Mouse (Mus musculus): ENCODE results near the gene Trim71.
"Not testable (repeated sequence)": the region's sequence is repeated elsewhere in the genome, so short reads cannot be mapped to it uniquely, and the experiment has no call there.

Gene Trim71

DNA sequence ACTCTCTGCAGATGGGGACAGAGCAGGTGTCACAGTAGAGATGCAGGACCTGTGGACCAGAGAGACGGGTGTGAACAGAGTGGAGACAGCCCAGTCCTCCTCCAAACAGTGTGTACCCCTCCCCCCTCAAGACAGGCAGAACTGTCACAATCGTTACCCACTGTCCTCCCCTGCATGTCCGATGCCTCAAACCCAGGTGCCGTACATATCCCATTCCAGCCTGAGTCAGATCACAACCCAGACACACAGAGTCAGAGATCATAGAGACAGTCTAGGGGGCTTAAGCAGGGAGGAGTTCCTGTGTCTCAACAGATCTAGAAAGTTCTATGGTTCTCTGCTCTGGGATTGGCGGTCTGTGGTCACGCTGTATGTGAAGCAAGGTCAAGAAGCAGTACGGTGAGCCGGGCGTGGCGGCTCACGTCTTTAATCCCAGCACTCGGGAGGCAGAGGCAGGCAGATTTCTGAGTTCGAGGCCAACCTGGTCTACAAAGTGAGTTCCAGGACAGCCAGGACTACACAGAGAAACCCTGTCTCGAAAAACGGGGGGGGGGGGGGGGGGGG is 39.0 kb downstream of the Trim71 start:
- DNase-seq, result no peak

DNA sequence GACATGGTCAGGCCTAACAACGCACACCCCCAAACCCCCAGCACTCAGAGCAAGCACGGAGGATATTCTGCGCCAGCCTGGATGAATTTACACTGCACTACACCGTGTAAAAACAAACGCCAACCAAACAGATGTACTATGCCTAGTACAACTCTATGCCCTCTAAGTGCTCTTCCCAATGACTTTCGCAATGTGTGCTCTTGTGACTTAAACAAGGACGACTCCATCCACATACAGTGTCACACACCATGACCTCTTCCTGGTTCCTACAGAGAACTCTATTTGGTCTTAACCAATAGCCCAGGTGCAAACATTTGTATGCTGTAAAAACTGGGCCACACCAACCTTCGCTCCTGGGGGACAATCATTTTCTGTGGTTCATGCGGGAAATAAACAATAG is 41.7 kb downstream of the Trim71 start:
- no peak for DNase-seq

- no peak for DNase-seq
These were observed 42.1 kb downstream of the Trim71 start for GRCm38 (mm10) chr9:114522041-114522440.

DNA sequence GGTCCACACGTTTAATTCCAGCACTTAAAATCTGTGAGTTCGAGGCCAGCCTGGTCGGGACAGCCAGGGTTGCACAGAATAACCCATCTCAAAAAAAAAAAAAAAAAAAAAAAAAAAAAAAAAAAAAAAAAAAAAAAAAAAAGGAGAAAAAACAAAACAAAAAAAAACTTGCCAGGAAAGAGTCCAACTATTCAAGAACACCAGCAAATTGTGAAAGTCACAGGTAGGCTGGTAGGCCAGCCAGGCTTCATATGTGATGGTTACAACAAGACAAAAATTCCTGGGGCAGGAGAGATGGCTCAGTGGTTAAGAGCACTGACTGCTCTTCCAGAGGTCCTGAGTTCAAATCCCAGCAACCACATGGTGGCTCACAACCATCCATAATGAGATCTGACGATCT is 43.6 kb downstream of the Trim71 start:
- DNase-seq, result not testable (repeated sequence)

DNA sequence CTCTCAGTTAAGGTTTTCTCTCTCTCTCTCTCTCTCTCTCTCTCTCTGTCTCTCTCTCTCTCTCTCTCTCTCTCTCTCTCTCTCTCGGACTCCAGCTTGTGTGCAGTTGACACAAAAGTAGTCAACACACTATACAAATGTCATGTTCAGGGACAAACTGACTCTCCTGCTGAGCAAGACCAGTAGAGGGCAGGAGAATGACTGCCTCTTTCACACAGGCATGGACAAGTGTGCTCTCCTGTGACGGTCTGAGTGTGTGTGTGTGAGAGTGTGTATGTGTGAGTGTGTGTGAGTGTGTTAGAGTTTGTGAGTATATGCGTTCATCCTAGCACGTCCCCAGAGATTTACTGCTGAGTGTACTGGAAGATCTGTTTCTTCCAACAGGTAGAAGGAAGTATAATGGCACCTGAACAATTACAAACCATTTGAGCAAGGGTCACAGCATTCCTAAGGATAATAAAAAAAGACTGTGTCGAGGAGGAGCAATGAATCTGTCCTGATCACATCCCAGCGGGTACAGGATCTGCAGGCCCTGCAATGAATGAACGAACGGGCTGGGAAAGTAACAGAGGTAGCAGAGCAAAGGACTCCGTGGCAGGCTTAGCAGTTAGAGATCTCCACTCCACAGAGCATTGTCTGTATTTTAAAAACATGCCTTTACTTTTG is 45.2 kb downstream of the Trim71 start:
- no peak for DNase-seq

DNA sequence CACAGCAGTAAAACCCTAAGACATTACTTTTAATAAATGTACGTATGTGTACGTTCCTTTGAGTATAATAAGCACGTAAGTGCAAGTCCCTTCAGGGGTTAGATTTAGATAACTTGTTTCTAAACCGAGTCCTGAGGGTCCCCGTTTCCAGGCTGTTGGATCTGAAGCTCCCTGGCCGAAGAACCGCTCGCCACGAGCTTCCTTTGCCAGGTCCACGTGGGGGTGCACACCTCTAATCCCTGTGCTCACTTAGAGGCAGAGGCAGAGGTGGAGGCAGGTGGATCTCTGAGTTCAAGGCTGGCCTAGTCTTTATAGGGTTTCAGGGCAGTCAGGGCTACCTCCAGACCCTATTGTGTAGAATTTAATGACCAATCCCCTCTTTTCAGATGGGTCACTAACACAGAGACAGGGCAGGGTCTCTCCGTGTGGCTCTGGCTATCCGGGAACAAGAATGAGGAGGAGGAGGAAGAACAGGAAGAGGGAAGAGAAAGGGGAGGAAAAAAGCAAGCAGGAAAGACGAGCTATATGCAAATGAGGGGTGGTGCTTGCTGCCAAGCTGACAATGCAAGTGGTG is 46.2 kb downstream of the Trim71 start:
- DNase-seq, result no peak

GRCm38 (mm10) chr9:114515364-114515763 is 48.8 kb downstream of the Trim71 start, which contains the start of gene C130032M10Rik:
C130032M10Rik (plus strand) TSS chr9:114515697.
- peak in 1 of 2 experiments; percentile 19 for DNase-seq

DNA sequence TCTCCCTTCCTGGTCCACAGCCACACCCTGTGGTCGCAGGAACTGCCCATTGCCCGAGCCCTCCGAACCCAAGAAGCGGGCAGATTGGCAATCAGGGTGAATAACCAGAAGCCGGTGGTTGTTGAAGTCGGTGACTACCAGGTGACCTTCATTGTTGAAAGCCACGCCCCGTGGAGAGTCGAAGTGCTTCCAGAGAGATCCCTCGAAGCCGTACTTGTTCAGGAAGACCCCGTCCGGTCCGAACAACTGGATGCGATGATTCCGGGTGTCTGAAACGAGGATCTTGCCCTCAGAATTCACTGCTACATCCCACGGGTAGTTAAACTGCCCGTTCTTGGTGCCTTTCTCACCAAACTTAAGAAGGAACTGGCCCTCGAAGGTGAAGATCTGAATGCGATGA is 51.3 kb downstream of the Trim71 start:
- no peak for DNase-seq

DNA sequence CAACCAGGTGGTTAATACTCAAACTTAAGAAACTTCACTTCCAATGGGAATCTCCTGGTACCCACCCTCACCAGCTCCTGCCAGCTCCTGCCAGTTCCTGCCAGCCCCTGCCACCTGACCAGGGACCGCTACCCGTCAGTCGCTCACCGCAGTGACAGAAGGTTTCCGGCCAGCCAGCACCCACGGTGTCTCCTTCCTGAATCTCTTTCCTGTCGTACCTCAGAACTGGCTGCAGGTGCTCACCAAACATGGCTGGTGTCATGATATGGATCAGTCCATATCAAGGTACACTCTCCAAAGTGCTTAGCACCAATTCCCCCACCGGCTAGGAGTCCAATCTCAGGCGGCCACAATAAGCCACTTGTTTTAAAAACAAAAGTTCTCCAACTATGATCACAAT is 54.4 kb downstream of the Trim71 start:
- DNase-seq, result no peak

DNA sequence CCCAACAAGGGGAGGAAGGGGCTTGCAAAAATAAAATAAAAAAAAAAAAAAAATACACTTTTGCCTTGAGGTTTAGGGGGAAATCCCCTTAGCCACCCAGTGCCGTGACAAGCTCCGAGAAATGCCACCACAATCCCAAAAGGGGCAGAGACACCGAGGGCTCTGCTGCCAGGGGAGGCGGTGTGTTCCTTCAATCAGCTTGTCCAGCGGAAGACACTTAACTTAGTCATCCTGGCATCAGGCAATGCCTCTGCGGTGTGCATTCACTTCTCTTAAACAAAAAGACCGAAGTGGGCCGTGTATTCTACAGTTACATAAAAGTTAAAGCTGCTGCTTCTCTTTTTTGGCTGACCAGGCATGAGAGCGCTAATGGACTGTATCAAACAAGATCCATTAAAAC is 56.7 kb downstream of the Trim71 start:
- no peak for DNase-seq

DNA sequence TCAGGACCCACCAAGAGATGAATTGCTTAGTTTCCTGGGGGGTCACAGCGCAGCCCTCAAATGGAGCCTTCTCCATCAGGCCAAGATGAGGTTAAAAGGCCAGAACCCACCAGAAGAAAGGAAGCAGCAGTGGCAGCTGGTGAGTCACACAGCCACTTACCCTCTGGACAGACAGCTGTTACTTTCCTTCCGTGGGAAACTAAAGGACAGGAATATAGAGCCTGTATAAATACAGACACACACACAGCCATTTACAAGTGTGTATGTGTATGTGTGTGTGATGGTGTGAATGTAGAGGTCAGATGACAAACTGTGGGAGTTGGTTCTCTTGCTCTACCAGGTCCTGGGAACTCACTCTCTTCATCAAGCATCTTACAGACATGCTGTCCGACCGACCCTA is 57.6 kb downstream of the Trim71 start:
- DNase-seq, result no peak

- no peak for DNase-seq
These were observed 59.4 kb downstream of the Trim71 start, which contains the start of gene Ccr4 for GRCm38 (mm10) chr9:114504816-114505215. Ccr4 (minus strand) TSS chr9:114504916.

DNA sequence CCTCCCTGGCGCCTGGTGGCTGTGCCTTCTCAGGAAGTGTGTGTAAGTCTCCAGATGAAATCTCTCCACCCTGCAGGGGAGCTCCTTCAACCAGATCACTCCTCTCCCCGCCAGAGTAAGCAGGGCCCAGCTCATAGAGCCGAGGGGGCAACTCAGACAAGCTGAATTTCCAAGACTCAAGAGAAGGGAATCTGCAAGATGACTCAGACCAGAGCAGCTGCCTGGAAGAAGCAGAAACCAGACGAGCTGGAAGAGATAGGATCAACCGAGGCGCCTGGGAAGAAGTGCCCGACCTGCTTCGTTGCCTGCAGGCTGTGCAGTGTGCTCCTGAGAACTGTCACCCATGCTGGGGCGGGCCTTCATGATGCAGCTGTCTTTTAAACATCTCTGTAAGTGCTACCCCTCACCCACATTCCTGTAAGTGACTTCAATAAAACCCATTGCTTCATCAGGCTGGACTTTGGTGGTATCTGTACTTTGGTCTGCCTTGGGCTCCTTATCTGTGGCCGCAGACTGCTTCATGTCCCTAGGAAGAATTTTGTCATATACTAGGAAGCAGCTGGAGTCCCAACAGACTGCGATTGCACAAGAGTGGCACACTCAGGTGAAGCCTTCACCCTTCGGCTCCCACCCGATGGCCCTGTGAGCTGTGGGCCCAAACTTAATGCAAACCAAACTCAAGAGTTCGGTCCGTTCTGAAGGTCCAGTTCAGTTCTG is 61.3 kb downstream of the Trim71 start:
- peak in 1 of 2 experiments; percentile 21 for DNase-seq

- no peak for DNase-seq
These were observed 62.3 kb downstream of the Trim71 start for GRCm38 (mm10) chr9:114501913-114502312.

GRCm38 (mm10) chr9:114501111-114501510 is 63.1 kb downstream of the Trim71 start:
- DNase-seq, result no peak

- peak; percentile 85 to 87 for DNase-seq
These were observed 64.2 kb downstream of the Trim71 start for GRCm38 (mm10) chr9:114499783-114500515.

DNA sequence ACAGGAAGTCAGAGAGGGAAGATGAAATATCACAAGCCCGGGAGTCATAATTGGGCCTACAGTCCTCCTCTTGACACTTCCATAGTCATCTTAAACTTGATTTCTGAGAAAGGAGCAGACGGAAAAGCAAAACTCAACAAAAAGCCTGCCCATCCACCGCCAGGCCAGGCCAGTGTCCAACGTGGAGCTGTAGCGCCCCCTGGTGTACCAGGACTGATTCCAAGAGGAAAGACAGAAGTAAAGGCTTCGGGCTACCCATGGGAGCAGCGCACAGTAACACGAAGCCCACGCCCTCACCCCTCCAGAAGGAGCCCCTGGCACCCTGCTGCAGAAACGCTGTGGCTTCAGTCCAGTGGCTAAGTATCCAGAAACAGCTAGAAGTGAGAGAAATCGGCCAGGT is 66.0 kb downstream of the Trim71 start:
- DNase-seq, result peak; percentile 96 to 98

DNA sequence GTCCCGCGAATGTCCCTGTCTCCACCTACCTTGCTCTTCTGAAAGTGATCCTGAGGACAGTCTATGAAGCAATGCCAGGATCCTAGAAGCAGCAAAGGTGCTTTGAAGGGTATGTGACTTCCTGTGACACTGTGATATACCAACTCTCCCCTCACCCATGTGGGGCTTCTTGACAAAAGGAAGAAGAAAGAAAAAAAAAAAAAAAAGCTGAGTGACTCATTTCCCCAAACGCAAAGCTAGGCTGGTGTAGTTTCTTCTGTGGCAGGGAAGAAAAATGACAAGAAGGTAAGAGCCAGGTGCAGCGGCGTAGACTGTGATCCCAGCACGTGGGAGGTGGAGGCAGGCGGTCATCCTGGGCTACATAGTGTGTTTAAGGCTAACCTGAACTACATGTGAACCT is 67.7 kb downstream of the Trim71 start:
- no peak for DNase-seq

DNA sequence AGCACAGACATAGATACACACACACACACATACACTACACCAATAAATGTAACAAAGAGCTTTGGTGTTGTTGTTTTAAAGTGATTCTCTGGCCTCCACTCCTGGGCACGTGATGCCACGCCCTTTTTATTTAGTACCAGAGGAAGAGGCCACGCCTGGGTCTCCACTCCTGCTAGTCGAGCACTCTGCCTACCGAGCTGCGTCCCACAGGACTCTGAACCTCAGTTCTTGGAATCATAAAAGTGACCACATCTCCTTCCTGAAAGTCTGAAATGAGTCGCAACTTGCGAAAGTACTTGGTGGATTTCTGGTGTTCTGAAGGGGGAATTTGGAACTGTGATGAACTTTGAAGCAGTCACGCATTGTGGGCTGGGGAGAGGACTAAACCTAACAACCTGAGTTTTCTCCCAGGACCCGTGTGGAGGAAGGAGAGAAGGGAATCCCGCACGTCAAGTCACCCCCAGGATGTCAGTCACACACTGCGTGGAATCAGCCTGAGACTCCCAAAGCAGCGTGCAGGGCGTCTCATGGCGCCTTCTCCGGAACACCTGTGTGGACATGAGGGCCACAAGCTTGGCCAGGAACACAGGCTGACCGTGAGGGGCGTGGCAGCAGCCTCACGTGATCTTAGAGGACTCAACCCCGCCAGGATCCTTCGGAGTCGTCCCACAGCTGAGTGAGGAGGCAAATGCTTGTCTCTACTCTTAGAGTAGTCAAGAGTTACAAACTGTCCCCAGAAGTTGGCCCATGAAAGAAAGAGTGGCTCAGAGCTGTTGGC is 76.5 kb downstream of the Trim71 start:
- no peak for DNase-seq

GRCm38 (mm10) chr9:114486808-114487207 is 77.4 kb downstream of the Trim71 start:
- DNase-seq, result no peak

GRCm38 (mm10) chr9:114484771-114485170 is 79.4 kb downstream of the Trim71 start:
- no peak for DNase-seq

DNA sequence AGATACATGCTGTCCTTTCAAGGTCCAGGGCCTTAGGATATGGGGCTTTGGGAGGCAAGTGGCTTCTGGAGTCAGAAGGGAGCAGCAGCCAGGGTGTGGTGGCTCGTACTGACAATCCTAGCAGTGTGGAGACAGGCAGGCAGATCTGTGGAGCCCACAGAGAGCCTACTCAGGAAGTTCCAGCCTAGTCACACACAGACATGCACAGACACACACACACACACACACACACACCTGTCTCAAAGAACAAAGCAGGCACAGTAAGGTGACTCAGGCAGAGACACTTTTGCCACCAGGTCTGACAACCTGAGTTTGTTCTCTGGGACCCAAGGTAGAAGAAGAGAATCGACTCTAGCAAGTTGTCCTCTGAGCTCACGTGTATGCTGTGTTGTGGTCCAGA is 83.2 kb downstream of the Trim71 start:
- DNase-seq, result no peak
